15 mouse cellular contexts compared by ENCODE assay signal in genomic region chr16:10960916-10961315, GRCm38 (mm10).
"Had no signal": no experiment of that assay in that cellular context is flagged by ENCODE, and none has a peak within 500 bp of the region (broad histone marks: within the 10 kb centered on the region; RNA-seq: fewer than 3 reads in every experiment).

No protein-coding gene starts in this region.

- H3K36me3 ChIP-seq: midbrain, embryonic 15.5 days had no signal

- DNase-seq: kidney, postnatal 14 days; lung, embryonic 14.5 days; lung, postnatal 10 days; right cerebral cortex, postnatal 4 days; spleen, adult 18-20 months; thymus, adult 18-20 months; thymus, postnatal 36 days had no signal

- H3K27me3 ChIP-seq: limb, embryonic 15.5 days; liver, embryonic 12.5 days; megakaryocyte, embryonic 14.5 days; midbrain, embryonic 15.5 days; neural tube, embryonic 12.5 days had no signal

- H3K4me2 ChIP-seq: limb, embryonic 15.5 days; liver, embryonic 12.5 days; lung, embryonic 14.5 days; midbrain, embryonic 11.5 days; midbrain, embryonic 15.5 days; neural tube, embryonic 12.5 days had no signal

- H3K27ac ChIP-seq: left cerebral cortex, adult 2 months; limb, embryonic 15.5 days; liver, embryonic 12.5 days; macrophage; midbrain, embryonic 15.5 days; neural tube, embryonic 12.5 days had no signal

- H3K9ac ChIP-seq: limb, embryonic 15.5 days; liver, embryonic 12.5 days; lung, embryonic 14.5 days; midbrain, embryonic 15.5 days; neural tube, embryonic 12.5 days had no signal

- ATAC-seq: liver, embryonic 12.5 days; midbrain, embryonic 15.5 days had no signal

- H3K9me3 ChIP-seq: limb, embryonic 15.5 days; liver, embryonic 12.5 days; megakaryocyte, embryonic 14.5 days; midbrain, embryonic 15.5 days; neural tube, embryonic 12.5 days had no signal

- H3K4me3 ChIP-seq: left cerebral cortex, adult 2 months; limb, embryonic 15.5 days; liver, embryonic 12.5 days; megakaryocyte, embryonic 14.5 days; midbrain, embryonic 15.5 days; neural tube, embryonic 12.5 days had no signal
